Mouse (Mus musculus) heart, postnatal 0 days (tissue): ENCODE results near the gene F830045P16Rik.

Source experiments
- CTCF ChIP-seq: IDR thresholded peaks from 2 replicates; pipeline ENCODE4 v1.5.1; 2016; ENCODE audit warnings: antibody characterized with exemption, control low read depth, low read depth
- EP300 ChIP-seq: IDR thresholded peaks from 2 replicates; pipeline ENCODE4 v1.6.1; 2016; ENCODE audit warnings: antibody characterized with exemption, low read depth

GRCm38 (mm10) chr2:129537360-129537759 is 958 bp upstream of the F830045P16Rik start:
- TF ChIP-seq EP300 (no peak), CTCF (no peak)
